Mouse (Mus musculus) liver, adult (tissue): Measurements from ENCODE around the gene Ube4b.
A peak's percentile ranks its signal among the peaks of the same experiment; 100 is the strongest.

Source experiments
- GATA4 ChIP-seq: IDR thresholded peaks from 2 replicates; pipeline ENCODE4 v1.6.1; 2014; ENCODE audit warnings: mild to moderate bottlenecking, low read length; ENCODE audit not compliant: insufficient replicate concordance

Ube4b gene

DNA sequence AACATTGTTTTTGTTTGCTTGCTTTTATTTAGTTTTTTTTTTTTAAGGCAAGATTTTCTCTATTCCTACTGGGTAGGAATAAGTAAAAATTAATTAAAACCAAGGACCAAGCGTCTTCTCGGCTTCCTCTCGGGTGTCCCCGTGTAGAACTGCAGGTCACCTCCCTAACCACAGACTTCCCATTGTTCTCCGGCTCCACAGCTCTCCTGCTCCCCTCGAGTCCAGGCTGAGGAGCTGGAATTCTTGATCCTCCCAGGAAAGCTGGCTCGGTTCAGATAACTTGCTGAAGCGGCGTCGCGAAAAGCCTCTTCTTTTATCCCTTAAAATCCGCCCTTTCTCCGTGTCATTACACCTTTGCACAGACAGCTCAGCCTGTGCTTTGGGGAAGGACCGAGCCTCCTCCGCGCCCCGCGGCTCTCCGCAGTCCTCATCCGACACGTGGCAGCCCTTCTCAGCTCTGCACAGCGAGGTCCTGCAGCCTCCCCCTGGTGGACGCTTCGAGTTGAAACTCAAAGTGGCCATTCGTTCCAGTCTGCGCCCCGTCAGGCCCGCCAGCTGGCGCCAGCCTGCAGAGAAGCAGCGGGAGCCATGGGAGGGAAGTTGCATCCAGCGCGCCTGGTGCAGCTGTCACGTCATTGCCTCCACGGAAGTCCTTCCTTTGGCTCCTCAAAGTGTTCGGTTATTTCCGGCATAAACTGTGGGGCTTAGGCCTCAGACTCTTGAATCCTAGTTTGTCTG is 18.6 kb upstream of the Ube4b start:
- TF ChIP-seq GATA4 = no peak

GRCm38 (mm10) chr4:149444465-149444864 is 17.9 kb upstream of the Ube4b start:
- no peak for TF ChIP-seq GATA4

- no peak for TF ChIP-seq GATA4
Measured at GRCm38 (mm10) chr4:149442436-149442835, 15.9 kb upstream of the Ube4b start.

DNA sequence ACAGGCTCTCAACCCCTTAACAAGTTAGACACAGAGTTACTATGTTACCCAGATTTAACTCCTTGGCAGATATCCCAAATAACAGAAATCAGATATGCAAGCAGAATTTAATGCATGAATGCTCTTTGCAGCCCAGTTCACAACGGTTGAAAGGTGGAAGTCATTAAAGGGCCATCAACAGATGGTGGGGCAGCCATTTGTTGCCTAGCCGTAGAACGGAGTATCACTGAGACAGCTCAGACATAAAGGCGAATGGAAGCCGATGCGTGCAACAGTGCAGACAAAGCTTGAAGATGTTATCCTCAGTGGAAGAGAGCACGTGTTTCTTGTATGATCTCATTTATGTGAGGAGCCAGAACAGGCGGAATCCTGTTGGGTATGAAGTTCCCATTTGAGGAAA is 14.0 kb upstream of the Ube4b start:
- no peak for TF ChIP-seq GATA4

DNA sequence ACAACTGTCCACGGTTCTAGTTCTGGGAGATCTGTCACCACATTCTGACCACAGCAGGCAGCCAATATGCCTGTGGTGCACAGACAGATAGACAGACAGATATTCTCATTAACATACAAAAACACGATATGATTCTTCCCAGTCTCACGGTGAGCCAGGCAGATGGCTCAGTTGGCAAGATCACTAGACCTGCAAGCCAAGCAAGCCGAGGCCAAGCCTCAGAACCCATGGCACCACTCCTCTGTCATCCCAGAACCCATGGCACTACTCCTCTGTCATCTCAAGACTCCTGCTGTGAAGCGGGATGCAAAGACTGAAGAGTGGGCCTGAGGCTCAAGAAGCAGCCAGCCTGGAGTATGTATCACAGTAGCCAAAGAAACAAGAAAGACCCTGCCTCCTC is 3.0 kb upstream of the Ube4b start:
- TF ChIP-seq GATA4 = no peak

GRCm38 (mm10) chr4:149425801-149426292 is 702 bp downstream of the Ube4b start:
- no peak for TF ChIP-seq GATA4

DNA sequence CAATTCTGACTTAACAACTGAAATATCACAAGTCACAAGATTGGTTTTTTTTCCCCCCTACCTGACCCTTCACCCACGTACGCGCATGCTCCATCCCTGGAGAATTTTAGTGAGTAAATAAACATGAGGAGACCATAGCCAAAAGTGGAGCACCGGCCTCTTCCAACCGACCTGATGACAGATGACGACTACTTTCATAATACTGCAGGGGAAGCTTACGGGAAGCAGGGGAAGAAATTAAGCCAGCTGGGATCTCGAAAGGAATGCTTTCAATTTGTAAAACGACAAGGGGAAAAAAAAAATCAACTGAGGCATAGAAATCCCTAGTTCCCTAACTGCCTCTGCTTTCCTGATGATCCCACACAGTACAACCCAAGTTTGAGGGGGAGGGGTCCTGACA is 1.8 kb downstream of the Ube4b start:
- no peak for TF ChIP-seq GATA4

- no peak for TF ChIP-seq GATA4
Measured at GRCm38 (mm10) chr4:149417854-149418365, 8.6 kb downstream of the Ube4b start.

DNA sequence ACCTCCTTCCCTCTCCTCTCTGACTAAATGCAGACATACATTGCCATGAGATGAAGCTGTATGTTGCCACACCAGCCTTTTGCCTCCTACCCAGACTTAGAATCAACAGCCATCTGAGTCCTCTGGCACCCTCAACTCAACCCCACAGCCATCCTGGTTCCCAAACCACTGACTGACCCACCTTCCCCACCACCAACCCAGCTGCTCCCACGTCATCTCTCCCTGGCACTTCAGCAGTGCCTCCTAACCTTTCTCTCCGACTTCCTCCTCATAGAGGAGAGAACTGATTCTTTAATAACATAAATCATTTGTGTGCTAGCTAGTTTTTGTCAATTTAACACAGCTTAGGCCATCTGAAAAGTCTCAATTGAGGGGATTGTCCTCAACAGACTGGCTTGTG is 9.6 kb downstream of the Ube4b start:
- no peak for TF ChIP-seq GATA4

- TF ChIP-seq GATA4 = peak; percentile 16; the same call in 1 of the 2 replicates
Measured at GRCm38 (mm10) chr4:149416417-149416816, 10.1 kb downstream of the Ube4b start.

- TF ChIP-seq GATA4 = no peak
Measured at GRCm38 (mm10) chr4:149415651-149416169, 10.8 kb downstream of the Ube4b start.

DNA sequence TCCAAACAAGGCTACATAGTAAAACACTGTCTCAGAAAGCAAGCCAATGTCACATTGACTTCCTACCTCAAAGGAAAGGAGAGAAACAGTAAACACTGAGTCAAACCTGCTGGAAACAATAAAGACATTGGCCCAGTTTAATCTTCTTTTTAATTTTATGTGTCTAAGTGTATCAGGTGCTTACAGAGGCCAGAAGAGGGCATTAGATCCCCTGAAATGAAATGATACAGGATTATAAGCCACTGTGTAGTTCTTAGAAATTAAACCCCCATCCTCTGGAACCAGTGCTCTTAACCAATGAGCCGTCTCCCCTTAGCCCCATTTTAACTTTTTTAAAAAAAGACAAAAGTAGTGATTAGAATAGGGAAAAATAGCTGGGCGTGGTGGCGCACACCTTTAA is 12.3 kb downstream of the Ube4b start:
- TF ChIP-seq GATA4 = no peak

DNA sequence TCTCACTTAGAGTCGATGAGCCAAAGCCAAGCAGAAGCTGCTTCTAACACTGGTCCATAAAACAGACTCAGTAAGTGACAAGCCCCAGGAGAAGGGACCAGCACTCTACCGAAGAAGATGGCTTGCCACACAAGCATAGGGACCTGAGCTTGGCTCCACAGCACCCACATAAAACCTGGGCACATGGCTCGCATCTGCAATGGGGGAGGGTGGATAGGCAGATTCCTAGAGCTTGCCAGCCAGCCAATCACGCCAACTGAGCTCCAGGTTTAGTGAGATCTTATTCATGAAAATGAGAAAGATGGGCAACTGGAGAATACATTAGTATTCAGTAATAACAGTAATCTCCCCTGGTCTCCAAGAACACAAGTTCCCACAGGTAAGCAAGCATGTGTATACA is 16.8 kb downstream of the Ube4b start:
- TF ChIP-seq GATA4 = no peak

- TF ChIP-seq GATA4 = no peak
Measured at GRCm38 (mm10) chr4:149408331-149408730, 18.2 kb downstream of the Ube4b start.

GRCm38 (mm10) chr4:149407461-149407860 is 19.1 kb downstream of the Ube4b start:
- no peak for TF ChIP-seq GATA4

GRCm38 (mm10) chr4:149405713-149406443 is 20.7 kb downstream of the Ube4b start:
- no peak for TF ChIP-seq GATA4

GRCm38 (mm10) chr4:149404640-149405465 is 21.7 kb downstream of the Ube4b start:
- TF ChIP-seq GATA4 = no peak
